Mouse (Mus musculus) kidney, embryonic 16.5 days (tissue): ENCODE measurements at regions not wholly inside any gene's neighbourhood (a gene's known extent, or its start where the extent isn't known, plus 50 kb on each side); places are given as distances from the start of the nearest gene placed in this dataset.
A peak's percentile ranks its signal among the peaks of the same experiment; 100 is the strongest.

Source experiments
- ATAC-seq: fragments of 200-750 bp; cut with Nextera tagmentation; 2 replicates; pipeline ENCODE4 v1.8.0; 2017; ENCODE audit warnings: moderate TSS enrichment; ENCODE audit not compliant: low FRiP score, low TSS enrichment
- H3K27ac ChIP-seq: fragments of 300-500 bp; sonication (generic); 2 replicates; pipeline ENCODE4 v1.5.1; 2014; ENCODE audit warnings: low read length
- H3K27me3 ChIP-seq: fragments of 300-500 bp; sonication (generic); 2 replicates; pipeline ENCODE4 v1.6.1; 2014; ENCODE audit warnings: low read length, control low read depth, mixed read lengths; ENCODE audit not compliant: insufficient read depth
- H3K36me3 ChIP-seq: fragments of 300-500 bp; sonication (generic); 2 replicates; pipeline ENCODE4 v1.6.1; 2014; ENCODE audit warnings: low read length, control low read depth, mixed read lengths; ENCODE audit not compliant: insufficient read depth
- H3K4me1 ChIP-seq: fragments of 300-500 bp; sonication (generic); 2 replicates; pipeline ENCODE4 v1.6.1; 2014; ENCODE audit warnings: low read length, control low read depth, mixed read lengths; ENCODE audit not compliant: insufficient read depth
- H3K4me2 ChIP-seq: fragments of 300-500 bp; sonication (generic); replicated peaks from 2 replicates; pipeline ENCODE4 v1.6.1; 2014; ENCODE audit warnings: low read depth, low read length
- H3K4me3 ChIP-seq: fragments of 300-500 bp; sonication (generic); 2 replicates; pipeline ENCODE4 v1.5.1; 2014; ENCODE audit warnings: mild to moderate bottlenecking, low read length
- H3K9ac ChIP-seq: fragments of 300-500 bp; sonication (generic); replicated peaks from 2 replicates; pipeline ENCODE4 v1.6.1; 2014; ENCODE audit warnings: low read length
- H3K9me3 ChIP-seq: fragments of 300-500 bp; sonication (generic); 2 replicates; pipeline ENCODE4 v1.6.1; 2016; ENCODE audit warnings: low read length, control low read depth
- WGBS: fragments of 180-500 bp; shearing (Covaris S2); extraction: QIAGEN DNeasy Blood & Tissue Kit; methylation state at CpG from one replicate; pipeline ENCODE4 v1.1.7; 2014; 5-methylcytosine and 5-hydroxymethylcytosine counted together

DNA sequence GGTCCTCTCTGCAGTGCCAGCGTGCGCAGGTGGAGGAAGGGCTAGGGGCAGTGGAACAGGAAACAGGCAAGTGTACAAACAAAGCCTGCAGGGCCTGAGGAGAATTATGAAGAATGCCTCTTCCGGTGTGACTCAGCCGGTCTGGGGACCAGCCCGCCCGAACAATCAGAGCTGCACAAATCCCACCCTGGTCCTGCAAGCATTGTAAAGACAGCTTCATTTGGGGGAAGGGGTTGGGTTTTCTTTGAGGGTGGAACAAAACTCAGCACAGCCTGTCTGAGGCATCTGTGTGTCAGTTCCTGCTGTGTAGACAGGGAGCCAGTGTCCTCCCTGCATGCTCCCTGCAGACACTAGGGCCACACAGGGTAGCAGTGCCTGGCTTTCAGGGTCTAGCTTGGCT is 117.9 kb downstream of the Gadd45g start:
- Histone ChIP-seq H3K4me2 (no peak overlapping the region), H3K9ac (no peak overlapping the region; the same call in 1 of the 2 replicates), H3K27me3 (no peaks in the 10 kb centered on the region), H3K36me3 (no peaks in the 10 kb centered on the region), H3K4me1 (peaks cover 37% of the 10 kb centered on the region), H3K4me3 (no peak overlapping the region), H3K9me3 (no peaks in the 10 kb centered on the region), H3K27ac (peak overlapping the region; percentile 81)
- 50% methylated on average over 6 of the region's 6 CpGs for WGBS
- peak; percentile 58 for ATAC-seq

DNA sequence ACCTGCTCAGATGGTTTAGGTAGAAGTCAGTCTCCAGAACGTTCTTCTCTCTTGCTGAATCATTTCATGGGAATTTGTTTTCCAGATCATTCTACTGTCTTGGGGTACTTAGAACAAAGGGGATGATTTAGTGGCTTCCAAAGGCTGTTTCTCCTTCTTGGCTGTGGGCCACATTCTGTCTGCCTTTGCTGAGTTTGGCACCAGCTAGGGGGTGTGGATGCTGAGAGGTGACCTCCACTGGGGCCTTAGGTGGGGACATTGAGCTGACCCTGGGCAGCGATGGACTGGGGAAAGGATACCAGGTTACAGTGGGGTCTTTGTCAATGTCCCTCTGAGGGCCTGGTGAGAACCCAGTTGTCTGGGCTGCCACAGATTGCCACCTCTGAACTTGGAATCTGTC is 118.4 kb downstream of the Gadd45g start:
- 55% methylated on average over 2 of the region's 2 CpGs for WGBS

DNA sequence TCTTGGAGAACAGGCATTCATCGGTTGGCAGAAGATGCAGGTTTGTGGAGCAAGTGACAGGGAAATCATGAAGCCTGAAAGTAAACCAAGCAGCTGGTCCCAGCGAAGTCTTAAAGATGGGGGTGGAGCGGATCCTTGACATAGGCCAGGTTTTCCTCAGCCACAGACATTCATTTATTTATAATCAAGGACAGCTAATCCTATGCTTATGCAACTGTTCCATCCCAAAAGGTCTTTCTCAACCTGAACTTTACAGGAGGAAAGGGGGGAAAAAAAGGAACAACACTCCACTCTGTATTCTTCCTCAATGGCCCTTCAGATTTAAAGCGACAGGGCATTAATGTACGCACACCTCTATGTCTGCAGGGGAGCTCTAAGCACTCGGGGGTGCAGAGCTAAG is 121.6 kb downstream of the Gadd45g start:
- no peaks in the 10 kb centered on the region for H3K36me3 ChIP-seq
- whole genome bisulfite sequencing: 87% methylated on average over 6 of the region's 6 CpGs
- no peaks in the 10 kb centered on the region for H3K27me3 ChIP-seq
- no peak overlapping the region for H3K9ac ChIP-seq
- H3K9me3 ChIP-seq: no peaks in the 10 kb centered on the region
- no peak for ATAC-seq
- no peak overlapping the region for H3K4me2 ChIP-seq
- H3K4me3 ChIP-seq: no peak overlapping the region
- no peak overlapping the region for H3K27ac ChIP-seq
- H3K4me1 ChIP-seq: peaks cover 36% of the 10 kb centered on the region

More for the DNA sequence above, 118.4 kb downstream of the Gadd45g start:
- Histone ChIP-seq H3K9me3 (no peaks in the 10 kb centered on the region), H3K36me3 (no peaks in the 10 kb centered on the region), H3K27me3 (no peaks in the 10 kb centered on the region), H3K4me2 (no peak overlapping the region), H3K9ac (no peak overlapping the region), H3K4me1 (peaks cover 38% of the 10 kb centered on the region), H3K4me3 (no peak overlapping the region), H3K27ac (peak overlapping the region; percentile 81)
- no peak for ATAC-seq

DNA sequence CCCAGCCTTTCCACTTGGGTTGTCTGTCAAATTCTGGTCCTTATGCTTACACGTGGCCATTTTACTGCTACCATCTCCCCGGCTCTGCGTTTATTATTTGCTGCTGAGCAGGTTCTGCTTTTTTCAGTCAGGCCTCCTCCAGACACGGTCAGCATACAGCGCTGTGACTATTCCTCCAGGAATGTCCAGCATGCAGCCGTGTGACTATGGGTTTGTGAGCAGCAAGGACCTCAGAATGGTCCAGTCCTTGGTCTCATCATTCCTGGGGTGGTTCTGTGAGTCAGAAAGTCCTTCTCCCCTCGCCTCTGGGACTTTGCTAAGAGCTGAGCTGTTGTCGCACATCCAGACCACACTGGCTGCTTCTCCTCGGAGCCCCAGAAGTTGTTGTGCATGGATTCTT is 122.3 kb downstream of the Gadd45g start:
- Histone ChIP-seq H3K4me2 (no peak overlapping the region), H3K9me3 (no peaks in the 10 kb centered on the region), H3K27ac (0 out of 2 replicates have a peak overlapping the region, but pooled peaks have one; percentile 20), H3K9ac (no peak overlapping the region), H3K36me3 (no peaks in the 10 kb centered on the region), H3K27me3 (no peaks in the 10 kb centered on the region), H3K4me1 (peaks cover 36% of the 10 kb centered on the region), H3K4me3 (no peak overlapping the region)
- 60% methylated on average over 9 of the region's 9 CpGs for WGBS
- ATAC-seq: no peak

DNA sequence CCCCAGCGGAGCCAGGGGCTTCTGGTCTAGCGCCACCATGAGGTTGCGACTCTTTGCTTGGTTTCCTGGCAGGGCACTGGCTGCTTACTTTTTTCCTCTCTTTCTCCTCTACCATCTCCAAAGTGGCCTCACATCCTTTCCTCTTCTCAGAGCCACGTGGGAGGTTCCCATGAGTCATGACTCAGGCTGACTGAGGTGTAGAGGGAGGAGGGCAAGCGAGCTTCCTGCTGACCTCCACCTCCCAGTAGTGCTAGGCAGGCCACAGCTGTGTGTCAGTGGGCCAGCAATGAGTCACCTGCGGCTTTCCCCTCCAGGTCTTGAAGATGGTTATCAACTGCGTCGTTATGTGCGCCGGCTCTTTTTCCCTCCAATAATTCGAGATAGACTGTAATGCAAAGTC is 123.6 kb downstream of the Gadd45g start:
- Histone ChIP-seq H3K4me1 (peaks cover 30% of the 10 kb centered on the region), H3K36me3 (no peaks in the 10 kb centered on the region), H3K9ac (no peak overlapping the region), H3K9me3 (no peaks in the 10 kb centered on the region), H3K27me3 (no peaks in the 10 kb centered on the region), H3K4me3 (no peak overlapping the region), H3K4me2 (no peak overlapping the region), H3K27ac (no peak overlapping the region)
- ATAC-seq: peak; percentile 77
- 42% methylated on average over 11 of the region's 11 CpGs for WGBS

DNA sequence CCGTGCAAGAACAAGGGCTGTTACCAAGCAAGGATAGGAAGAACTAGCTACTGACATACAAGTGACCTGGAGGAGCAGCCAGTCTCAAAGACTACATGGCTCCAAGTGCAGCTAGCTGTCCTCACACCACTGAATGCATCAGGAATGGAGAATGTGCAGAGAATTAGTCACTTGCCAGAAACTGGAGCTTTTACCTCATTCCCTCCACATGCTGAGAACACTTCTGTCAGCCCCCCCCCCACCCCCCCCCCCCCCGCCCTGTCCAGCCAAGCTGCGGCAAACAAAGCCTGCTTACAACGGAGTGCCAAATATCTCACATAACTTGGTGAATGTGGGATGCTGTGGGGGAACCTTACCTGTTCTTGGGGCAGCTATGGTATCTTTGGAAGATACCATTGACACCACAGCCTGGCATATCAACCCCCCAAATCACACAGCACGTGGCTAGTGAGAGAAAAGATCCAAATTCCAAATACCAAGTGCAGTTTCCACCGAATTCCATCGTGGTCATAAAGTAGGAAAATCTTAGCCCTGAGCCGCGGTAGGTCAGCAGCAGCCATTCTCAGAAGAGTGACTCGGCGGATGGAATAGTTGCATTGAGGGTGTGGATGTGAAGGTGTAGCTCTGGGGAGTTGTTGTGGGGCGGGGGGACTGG is 126.3 kb downstream of the Gadd45g start:
- Histone ChIP-seq H3K4me2 (no peak overlapping the region), H3K36me3 (no peaks in the 10 kb centered on the region), H3K9me3 (no peaks in the 10 kb centered on the region), H3K4me3 (no peak overlapping the region), H3K4me1 (peaks cover 43% of the 10 kb centered on the region), H3K27me3 (no peaks in the 10 kb centered on the region), H3K9ac (no peak overlapping the region), H3K27ac (no peak overlapping the region)
- no peak for ATAC-seq
- WGBS: 54% methylated on average over 12 of the region's 12 CpGs

GRCm38 (mm10) chr13:51973461-51973860 is 127.0 kb downstream of the Gadd45g start:
- Histone ChIP-seq H3K9me3 (no peaks in the 10 kb centered on the region), H3K36me3 (no peaks in the 10 kb centered on the region), H3K9ac (no peak overlapping the region), H3K4me3 (no peak overlapping the region), H3K4me1 (peaks cover 43% of the 10 kb centered on the region), H3K27ac (no peak overlapping the region), H3K27me3 (no peaks in the 10 kb centered on the region), H3K4me2 (no peak overlapping the region)
- WGBS: 47% methylated on average over 10 of the region's 10 CpGs
- ATAC-seq: no peak

DNA sequence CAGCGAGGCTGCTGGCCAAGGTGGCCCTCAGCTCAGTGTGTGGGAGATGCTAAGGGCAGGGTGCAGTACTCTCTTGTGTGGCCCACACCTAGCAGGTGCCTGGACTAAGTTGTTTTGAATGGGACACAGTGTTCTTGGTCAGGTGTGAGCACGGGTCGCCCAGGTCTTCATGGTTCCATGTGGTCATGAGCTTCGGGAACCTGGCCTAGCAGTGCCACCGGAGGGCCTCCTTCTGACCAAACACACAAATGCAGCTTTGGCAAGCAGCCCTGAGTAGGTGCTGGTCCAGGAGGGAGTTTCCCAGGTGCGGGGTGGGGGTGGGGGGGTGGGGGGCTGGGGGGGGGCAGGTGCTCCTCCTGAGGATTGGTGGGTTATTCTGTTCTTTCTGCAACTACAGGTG is 127.6 kb downstream of the Gadd45g start:
- Histone ChIP-seq H3K9me3 (no peaks in the 10 kb centered on the region), H3K27me3 (no peaks in the 10 kb centered on the region), H3K4me1 (peaks cover 40% of the 10 kb centered on the region), H3K4me2 (no peak overlapping the region), H3K36me3 (no peaks in the 10 kb centered on the region), H3K9ac (no peak overlapping the region), H3K4me3 (no peak overlapping the region), H3K27ac (no peak overlapping the region)
- ATAC-seq: no peak
- 90% methylated on average over 5 of the region's 6 CpGs for WGBS

DNA sequence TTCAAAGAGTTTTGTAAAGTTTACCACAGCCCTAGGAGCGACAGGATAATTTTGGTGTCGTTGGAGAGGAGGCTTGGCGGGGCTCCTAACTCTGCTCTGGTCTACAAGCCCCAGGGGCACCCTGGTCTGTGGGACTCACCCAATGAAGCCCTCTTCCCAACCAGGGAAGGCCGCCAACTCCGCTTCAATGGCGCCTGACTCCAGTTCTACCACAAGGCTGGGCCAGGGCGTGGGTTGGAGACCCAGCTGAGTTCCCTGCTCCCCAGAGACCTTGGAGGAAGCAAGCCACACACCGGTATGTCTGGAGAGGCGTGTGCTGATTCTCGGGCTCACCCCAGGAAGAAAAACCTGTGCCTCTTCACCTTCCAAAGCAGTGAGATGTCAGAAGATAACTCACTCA is 128.9 kb downstream of the Gadd45g start:
- WGBS: 65% methylated on average over 10 of the region's 10 CpGs
- Histone ChIP-seq H3K4me3 (no peak overlapping the region), H3K9ac (0 out of 2 replicates have a peak overlapping the region, but pooled peaks have one; percentile 42), H3K9me3 (no peaks in the 10 kb centered on the region), H3K27ac (peak overlapping the region; percentile 85), H3K27me3 (no peaks in the 10 kb centered on the region), H3K4me2 (no peak overlapping the region), H3K36me3 (no peaks in the 10 kb centered on the region), H3K4me1 (peaks cover 38% of the 10 kb centered on the region)
- 0 out of 2 replicates have a peak, but pooled peaks have one; percentile 3 for ATAC-seq

DNA sequence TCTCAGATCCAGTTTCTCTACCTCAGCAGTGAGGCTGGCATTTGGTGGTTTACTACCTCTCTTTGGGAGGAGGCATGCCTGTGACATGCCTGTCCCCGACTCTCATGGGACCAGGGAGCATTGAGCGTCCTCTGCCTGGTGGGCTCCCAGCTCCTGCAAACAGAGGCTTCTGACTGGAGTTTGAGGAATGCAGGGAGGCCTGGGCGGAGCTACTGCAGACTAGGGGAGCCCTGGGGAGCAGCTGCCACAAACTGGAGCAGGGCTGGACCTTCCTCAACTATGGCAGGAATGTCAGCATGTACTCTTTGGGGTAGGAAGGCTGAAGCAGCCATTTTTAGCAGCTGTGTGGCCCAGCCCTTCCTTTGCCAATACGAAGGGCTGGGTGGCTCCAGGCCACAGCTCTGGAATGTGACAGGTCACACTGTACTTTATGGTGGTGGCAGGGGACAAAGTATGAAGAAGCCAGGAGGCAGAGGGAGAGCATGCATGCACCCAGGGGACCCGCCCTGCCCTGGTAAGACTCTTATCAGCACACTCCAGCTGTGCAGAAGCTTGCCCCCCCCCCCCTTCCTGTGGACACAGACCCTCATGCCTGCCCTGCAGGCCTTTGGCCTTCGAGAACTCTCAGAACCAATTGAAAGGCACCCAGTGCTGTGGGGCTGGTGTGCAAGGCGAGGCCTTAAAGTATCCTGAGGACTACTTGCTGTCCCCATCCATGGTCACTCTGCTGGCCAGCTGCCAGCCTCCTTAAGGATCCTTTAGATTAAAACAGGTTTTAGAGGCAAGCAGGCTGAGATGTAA is 129.5 kb downstream of the Gadd45g start:
- H3K9me3 ChIP-seq: no peaks in the 10 kb centered on the region
- 0 out of 2 replicates have a peak overlapping the region, but pooled peaks have one; percentile 14 for H3K9ac ChIP-seq
- peak; percentile 88 for ATAC-seq
- H3K4me3 ChIP-seq: no peak overlapping the region
- H3K27me3 ChIP-seq: no peaks in the 10 kb centered on the region
- no peaks in the 10 kb centered on the region for H3K36me3 ChIP-seq
- H3K4me2 ChIP-seq: no peak overlapping the region
- H3K27ac ChIP-seq: peak overlapping the region; percentile 85
- H3K4me1 ChIP-seq: peaks cover 36% of the 10 kb centered on the region
- 41% methylated on average over 7 of the region's 7 CpGs for WGBS
